Mouse (Mus musculus): Measurements from ENCODE around the gene Cdr1. TPM values are rescaled to one million over a fixed set of nuclear protein-coding genes. Genes with fewer than 3 reads are reported as not detected.

Gene Cdr1
- polyA plus RNA-seq (2015; fragmentation: Nextera tagmentation; extraction: Ambion mirVana): not detected in 2 replicates

GRCm38 (mm10) chrX:61185458-61185857 is at the start of gene Cdr1:
Cdr1 (minus strand) TSS chrX:61185558.
- 92% methylated on average over 6 of the region's 6 CpGs for WGBS
- ATAC-seq (replicated peaks; ENCODE audit: extremely low read depth, insufficient read depth, low FRiP score): no peak
- H3K4me3 ChIP-seq (ENCODE audit: low read length): no peak within 1 kb of the TSS

GRCm38 (mm10) chrX:61185869-61186268 is 511 bp upstream of the Cdr1 start:
- H3K4me3 ChIP-seq (ENCODE audit: low read length): no peak overlapping the region
- no peaks in the 10 kb centered on the region for H3K36me3 ChIP-seq (ENCODE audit: control insufficient read depth, insufficient read depth)
- no peak overlapping the region for H3K4me2 ChIP-seq (ENCODE audit: low read depth, low read length)
- no peak overlapping the region for H3K9ac ChIP-seq (ENCODE audit: low read length)
- no peaks in the 10 kb centered on the region for H3K4me1 ChIP-seq (ENCODE audit: control insufficient read depth, insufficient read depth, low read length)
- H3K27ac ChIP-seq (ENCODE audit: low read length): no peak overlapping the region
- ATAC-seq (replicated peaks; ENCODE audit: extremely low read depth, insufficient read depth, low FRiP score): no peak
- H3K9me3 ChIP-seq (replicated peaks; ENCODE audit: control insufficient read depth, low read length): peaks cover 14% of the 10 kb centered on the region
- WGBS: 89% methylated on average over 6 of the region's 6 CpGs
- H3K27me3 ChIP-seq (ENCODE audit: control insufficient read depth, insufficient read depth, low read length): no peaks in the 10 kb centered on the region

More at GRCm38 (mm10) chrX:61185458-61185857, at the start of gene Cdr1:
- peaks cover 14% of the 10 kb centered on the region for H3K9me3 ChIP-seq (replicated peaks; ENCODE audit: control insufficient read depth, low read length)
- no peaks in the 10 kb centered on the region for H3K4me1 ChIP-seq (ENCODE audit: control insufficient read depth, insufficient read depth, low read length)
- no peak within 1 kb of the TSS for H3K9ac ChIP-seq (ENCODE audit: low read length)
- no peaks in the 10 kb centered on the region for H3K27me3 ChIP-seq (ENCODE audit: control insufficient read depth, insufficient read depth, low read length)
- H3K27ac ChIP-seq (ENCODE audit: low read length): no peak within 1 kb of the TSS
- H3K4me2 ChIP-seq (ENCODE audit: low read depth, low read length): no peak within 1 kb of the TSS
- H3K36me3 ChIP-seq (ENCODE audit: control insufficient read depth, insufficient read depth): no peaks in the 10 kb centered on the region

- H3K9me3 ChIP-seq (replicated peaks; ENCODE audit: control insufficient read depth, low read length): no peaks in the 10 kb centered on the region
- 34% methylated on average over 2 of the region's 2 CpGs for WGBS
- H3K4me2 ChIP-seq (ENCODE audit: low read depth, low read length): no peak overlapping the region
- no peak overlapping the region for H3K9ac ChIP-seq (ENCODE audit: low read length)
- H3K27ac ChIP-seq (ENCODE audit: low read length): no peak overlapping the region
- no peaks in the 10 kb centered on the region for H3K4me1 ChIP-seq (ENCODE audit: control insufficient read depth, insufficient read depth, low read length)
- no peak for ATAC-seq (replicated peaks; ENCODE audit: extremely low read depth, insufficient read depth, low FRiP score)
- H3K4me3 ChIP-seq (ENCODE audit: low read length): no peak overlapping the region
- no peaks in the 10 kb centered on the region for H3K36me3 ChIP-seq (ENCODE audit: control insufficient read depth, insufficient read depth)
- no peaks in the 10 kb centered on the region for H3K27me3 ChIP-seq (ENCODE audit: control insufficient read depth, insufficient read depth, low read length)
Measured at GRCm38 (mm10) chrX:61166519-61166918, 18.8 kb downstream of the Cdr1 start.

- WGBS: 56% methylated on average over 2 of the region's 2 CpGs
- Histone ChIP-seq H3K36me3 (ENCODE audit: control insufficient read depth, insufficient read depth) (no peaks in the 10 kb centered on the region), H3K9me3 (replicated peaks; ENCODE audit: control insufficient read depth, low read length) (no peaks in the 10 kb centered on the region), H3K4me2 (ENCODE audit: low read depth, low read length) (no peak overlapping the region), H3K27ac (ENCODE audit: low read length) (no peak overlapping the region), H3K27me3 (ENCODE audit: control insufficient read depth, insufficient read depth, low read length) (no peaks in the 10 kb centered on the region), H3K4me3 (ENCODE audit: low read length) (no peak overlapping the region), H3K9ac (ENCODE audit: low read length) (no peak overlapping the region), H3K4me1 (ENCODE audit: control insufficient read depth, insufficient read depth, low read length) (no peaks in the 10 kb centered on the region)
- no peak for ATAC-seq (replicated peaks; ENCODE audit: extremely low read depth, insufficient read depth, low FRiP score)
Measured at GRCm38 (mm10) chrX:61161249-61161648, 24.1 kb downstream of the Cdr1 start.

- no peak for ATAC-seq (replicated peaks; ENCODE audit: extremely low read depth, insufficient read depth, low FRiP score)
- 66% methylated on average over 1 of the region's 1 CpGs for WGBS
- no peak overlapping the region for H3K4me2 ChIP-seq (ENCODE audit: low read depth, low read length)
- H3K4me3 ChIP-seq (ENCODE audit: low read length): no peak overlapping the region
- no peaks in the 10 kb centered on the region for H3K27me3 ChIP-seq (ENCODE audit: control insufficient read depth, insufficient read depth, low read length)
- no peaks in the 10 kb centered on the region for H3K4me1 ChIP-seq (ENCODE audit: control insufficient read depth, insufficient read depth, low read length)
- H3K36me3 ChIP-seq (ENCODE audit: control insufficient read depth, insufficient read depth): no peaks in the 10 kb centered on the region
- H3K27ac ChIP-seq (ENCODE audit: low read length): no peak overlapping the region
- no peak overlapping the region for H3K9ac ChIP-seq (ENCODE audit: low read length)
- no peaks in the 10 kb centered on the region for H3K9me3 ChIP-seq (replicated peaks; ENCODE audit: control insufficient read depth, low read length)
Measured at GRCm38 (mm10) chrX:61154657-61155256, 30.6 kb downstream of the Cdr1 start.

- Histone ChIP-seq H3K36me3 (ENCODE audit: control insufficient read depth, insufficient read depth) (no peaks in the 10 kb centered on the region), H3K9me3 (replicated peaks; ENCODE audit: control insufficient read depth, low read length) (no peaks in the 10 kb centered on the region), H3K4me2 (ENCODE audit: low read depth, low read length) (no peak overlapping the region), H3K27ac (ENCODE audit: low read length) (no peak overlapping the region), H3K4me3 (ENCODE audit: low read length) (no peak overlapping the region), H3K9ac (ENCODE audit: low read length) (no peak overlapping the region), H3K27me3 (ENCODE audit: control insufficient read depth, insufficient read depth, low read length) (no peaks in the 10 kb centered on the region), H3K4me1 (ENCODE audit: control insufficient read depth, insufficient read depth, low read length) (no peaks in the 10 kb centered on the region)
- ATAC-seq (replicated peaks; ENCODE audit: extremely low read depth, insufficient read depth, low FRiP score): no peak
- 75% methylated on average over 3 of the region's 3 CpGs for WGBS
Measured at GRCm38 (mm10) chrX:61154246-61154645, 31.1 kb downstream of the Cdr1 start.

- no peak overlapping the region for H3K9ac ChIP-seq (ENCODE audit: low read length)
- ATAC-seq (replicated peaks; ENCODE audit: extremely low read depth, insufficient read depth, low FRiP score): no peak
- no peak overlapping the region for H3K4me2 ChIP-seq (ENCODE audit: low read depth, low read length)
- WGBS: 26% methylated on average over 2 of the region's 2 CpGs
- no peak overlapping the region for H3K4me3 ChIP-seq (ENCODE audit: low read length)
- no peaks in the 10 kb centered on the region for H3K4me1 ChIP-seq (ENCODE audit: control insufficient read depth, insufficient read depth, low read length)
- no peaks in the 10 kb centered on the region for H3K27me3 ChIP-seq (ENCODE audit: control insufficient read depth, insufficient read depth, low read length)
- H3K27ac ChIP-seq (ENCODE audit: low read length): no peak overlapping the region
- H3K9me3 ChIP-seq (replicated peaks; ENCODE audit: control insufficient read depth, low read length): no peaks in the 10 kb centered on the region
- no peaks in the 10 kb centered on the region for H3K36me3 ChIP-seq (ENCODE audit: control insufficient read depth, insufficient read depth)
Measured at GRCm38 (mm10) chrX:61146569-61146968, 38.8 kb downstream of the Cdr1 start.

GRCm38 (mm10) chrX:61145416-61145815 is 39.9 kb downstream of the Cdr1 start:
- 42% methylated on average over 2 of the region's 2 CpGs for WGBS
- Histone ChIP-seq H3K4me1 (ENCODE audit: control insufficient read depth, insufficient read depth, low read length) (no peaks in the 10 kb centered on the region), H3K4me3 (ENCODE audit: low read length) (no peak overlapping the region), H3K4me2 (ENCODE audit: low read depth, low read length) (no peak overlapping the region), H3K9ac (ENCODE audit: low read length) (no peak overlapping the region), H3K27ac (ENCODE audit: low read length) (no peak overlapping the region), H3K27me3 (ENCODE audit: control insufficient read depth, insufficient read depth, low read length) (no peaks in the 10 kb centered on the region), H3K36me3 (ENCODE audit: control insufficient read depth, insufficient read depth) (no peaks in the 10 kb centered on the region), H3K9me3 (replicated peaks; ENCODE audit: control insufficient read depth, low read length) (no peaks in the 10 kb centered on the region)
- no peak for ATAC-seq (replicated peaks; ENCODE audit: extremely low read depth, insufficient read depth, low FRiP score)

GRCm38 (mm10) chrX:61134592-61134991 is 50.8 kb downstream of the Cdr1 start:
- no peak for ATAC-seq (replicated peaks; ENCODE audit: extremely low read depth, insufficient read depth, low FRiP score)
- no peak overlapping the region for H3K9ac ChIP-seq (ENCODE audit: low read length)
- H3K4me1 ChIP-seq (ENCODE audit: control insufficient read depth, insufficient read depth, low read length): no peaks in the 10 kb centered on the region
- H3K4me2 ChIP-seq (ENCODE audit: low read depth, low read length): no peak overlapping the region
- no peaks in the 10 kb centered on the region for H3K36me3 ChIP-seq (ENCODE audit: control insufficient read depth, insufficient read depth)
- no peak overlapping the region for H3K27ac ChIP-seq (ENCODE audit: low read length)
- H3K4me3 ChIP-seq (ENCODE audit: low read length): no peak overlapping the region
- H3K9me3 ChIP-seq (replicated peaks; ENCODE audit: control insufficient read depth, low read length): no peaks in the 10 kb centered on the region
- WGBS: 65% methylated on average over 4 of the region's 4 CpGs
- no peaks in the 10 kb centered on the region for H3K27me3 ChIP-seq (ENCODE audit: control insufficient read depth, insufficient read depth, low read length)
